Comparison of ENCODE assay signal across 21 mouse cellular contexts in the genomic region with DNA sequence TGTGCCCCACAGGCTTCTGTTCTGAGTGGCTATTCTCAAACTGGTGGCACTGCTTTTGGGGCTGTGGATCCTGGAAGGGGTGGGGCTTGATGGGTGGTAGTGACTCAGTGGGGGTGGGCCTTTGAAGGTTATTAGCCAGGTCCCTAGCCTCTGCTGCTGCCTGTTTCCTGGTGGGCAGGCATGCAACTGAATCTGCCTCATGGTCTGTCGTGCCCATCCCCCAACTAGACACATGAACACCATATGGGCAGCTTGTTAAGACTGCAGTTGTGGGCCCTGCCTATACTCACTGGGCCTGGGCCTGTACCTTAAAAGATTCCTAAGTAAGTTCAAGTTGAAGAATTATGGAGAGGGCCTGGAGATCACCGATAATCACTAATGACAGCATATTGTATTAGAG. TPM values are rescaled to one million over a fixed set of nuclear protein-coding genes. Genes with fewer than 3 reads are reported as not detected.
A peak's percentile ranks its signal among the peaks of the same experiment; 100 is the strongest.
DNase-seq lines count a peak whose midpoint lies in the region; ATAC-seq lines count a peak whose summit lies in the region.
"Had no signal": no experiment of that assay in that cellular context is flagged by ENCODE, and none has a peak within 500 bp of the region (broad histone marks: within the 10 kb centered on the region; RNA-seq: fewer than 3 reads in every experiment).

No protein-coding gene starts in this region.

- H3K9ac ChIP-seq in forebrain, embryonic 16.5 days (replicated peaks; ENCODE audit: low read depth, low read length) = no peak overlapping the region
- H3K9ac ChIP-seq in forebrain, embryonic 15.5 days (replicated peaks) = no peak overlapping the region
- no peak overlapping the region for H3K9ac ChIP-seq in neural tube, embryonic 13.5 days

- H3K4me2 ChIP-seq in forebrain, embryonic 16.5 days (ENCODE audit: low read length) = no peak overlapping the region
- H3K4me2 ChIP-seq in forebrain, embryonic 15.5 days (replicated peaks) = no peak overlapping the region
- no peak overlapping the region for H3K4me2 ChIP-seq in neural tube, embryonic 13.5 days

- no peaks in the 10 kb centered on the region for H3K36me3 ChIP-seq in forebrain, embryonic 16.5 days (ENCODE audit: control insufficient read depth, insufficient read depth)
- no peaks in the 10 kb centered on the region for H3K36me3 ChIP-seq in forebrain, embryonic 15.5 days
- H3K36me3 ChIP-seq in limb, embryonic 10.5 days = no peaks in the 10 kb centered on the region
- no peaks in the 10 kb centered on the region for H3K36me3 ChIP-seq in neural tube, embryonic 13.5 days

- H3K27me3 ChIP-seq in forebrain, embryonic 16.5 days (replicated peaks; ENCODE audit: control insufficient read depth, insufficient read depth, low read length) = no peaks in the 10 kb centered on the region; the same call in 1 of the 2 replicates
- no peaks in the 10 kb centered on the region for H3K27me3 ChIP-seq in forebrain, embryonic 15.5 days
- no peaks in the 10 kb centered on the region; the same call in 1 of the 2 replicates for H3K27me3 ChIP-seq in limb, embryonic 10.5 days (ENCODE audit: low read depth, poor library complexity, severe bottlenecking)
- H3K27me3 ChIP-seq in neural tube, embryonic 13.5 days = peaks cover 26% of the 10 kb centered on the region

- H3K27ac ChIP-seq in forebrain, embryonic 16.5 days (ENCODE audit: low read length) = no peak overlapping the region
- no peak overlapping the region for H3K27ac ChIP-seq in forebrain, embryonic 15.5 days (replicated peaks)
- peak overlapping the region; percentile 82 for H3K27ac ChIP-seq in limb, embryonic 10.5 days
- no peak overlapping the region for H3K27ac ChIP-seq in neural tube, embryonic 13.5 days (replicated peaks)

- peak; percentile 83 for DNase-seq in embryo, embryonic 10 days (ENCODE audit: low spot score)
- DNase-seq in limb, embryonic 10.5 days (ENCODE audit: low spot score) = peak; percentile 84
- no peak for DNase-seq in right cerebral cortex, postnatal 4 days
- DNase-seq in gastrocnemius, adult 18-20 months (ENCODE audit: low spot score) = no peak
- DNase-seq: B cell, adult 2 months; cerebellum, adult 18-20 months; heart, postnatal 10 days; kidney, adult 9 months; kidney, postnatal 4 days; liver; lung, adult 18-20 months; lung, postnatal 36 days; midbrain, embryonic 14.5 days; spleen, adult 18-20 months; thymus, postnatal 14 days had no signal

- no peaks in the 10 kb centered on the region for H3K9me3 ChIP-seq in forebrain, embryonic 16.5 days (ENCODE audit: control insufficient read depth, low read length)
- H3K9me3 ChIP-seq in forebrain, embryonic 15.5 days = no peaks in the 10 kb centered on the region
- no peaks in the 10 kb centered on the region for H3K9me3 ChIP-seq in limb, embryonic 10.5 days (replicated peaks)
- no peaks in the 10 kb centered on the region for H3K9me3 ChIP-seq in neural tube, embryonic 13.5 days

- no peak overlapping the region for H3K4me3 ChIP-seq in forebrain, embryonic 16.5 days (replicated peaks; ENCODE audit: low read length)
- no peak overlapping the region for H3K4me3 ChIP-seq in forebrain, embryonic 15.5 days
- no peak overlapping the region for H3K4me3 ChIP-seq in limb, embryonic 10.5 days
- no peak overlapping the region for H3K4me3 ChIP-seq in neural tube, embryonic 13.5 days

- 90% methylated on average over 2 of the region's 2 CpGs for WGBS in forebrain, embryonic 16.5 days
- WGBS in forebrain, embryonic 15.5 days = 86% methylated on average over 2 of the region's 2 CpGs
- 40% methylated on average over 2 of the region's 2 CpGs for WGBS in limb, embryonic 10.5 days
- WGBS in neural tube, embryonic 13.5 days = 74% methylated on average over 2 of the region's 2 CpGs

- ATAC-seq in forebrain, embryonic 16.5 days = 0 out of 2 replicates have a peak, but pooled peaks have one; percentile 43
- ATAC-seq in forebrain, embryonic 15.5 days (replicated peaks) = no peak; the same call in 1 of the 2 replicates
- 0 out of 2 replicates have a peak, but pooled peaks have one; percentile 23 for ATAC-seq in neural tube, embryonic 13.5 days (ENCODE audit: low read depth)
- ATAC-seq: hindbrain, embryonic 16.5 days had no signal

- H3K4me1 ChIP-seq in forebrain, embryonic 16.5 days (replicated peaks; ENCODE audit: control insufficient read depth, insufficient read depth, low read length) = 0 out of 2 replicates have a peak, but pooled peaks cover 2% of the 10 kb centered on the region
- no peaks in the 10 kb centered on the region for H3K4me1 ChIP-seq in forebrain, embryonic 15.5 days
- H3K4me1 ChIP-seq in limb, embryonic 10.5 days = peaks cover 80% of the 10 kb centered on the region
- H3K4me1 ChIP-seq in neural tube, embryonic 13.5 days (replicated peaks) = peaks cover 5% of the 10 kb centered on the region

RNA-seq across cellular contexts. Expression of gene Wipf1, which starts 16.0 kb away (rescaled TPM):
- polyA plus RNA-seq in forebrain, embryonic 16.5 days (2015; fragmentation: Nextera tagmentation; extraction: Ambion mirVana) = 1.8 and 2.3 TPM in 2 replicates
- polyA plus RNA-seq in forebrain, embryonic 15.5 days (2015; fragmentation: Nextera tagmentation; extraction: Ambion mirVana) = 1.9 and 2.1 TPM in 2 replicates
- 13.3 and 14.2 TPM in 2 replicates for polyA plus RNA-seq in limb, embryonic 10.5 days (2016; fragmentation: Nextera tagmentation; extraction: Ambion mirVana)
- polyA plus RNA-seq in neural tube, embryonic 13.5 days (2015; fragmentation: Nextera tagmentation; extraction: Ambion mirVana) = 3.7 and 4.3 TPM in 2 replicates
- 1 to 10 TPM; 6.3 to 7.9 TPM for total RNA-seq in gastrocnemius, adult 18-20 months (2021)

RNA-seq across cellular contexts. Expression of gene Chrna1, which starts 34.6 kb away (rescaled TPM):
- 0.09 and 0.10 TPM in 2 replicates for polyA plus RNA-seq in forebrain, embryonic 16.5 days (2015; fragmentation: Nextera tagmentation; extraction: Ambion mirVana)
- polyA plus RNA-seq in forebrain, embryonic 15.5 days (2015; fragmentation: Nextera tagmentation; extraction: Ambion mirVana) = 0.11 TPM in 2 replicates
- 2.3 and 3.9 TPM in 2 replicates for polyA plus RNA-seq in limb, embryonic 10.5 days (2016; fragmentation: Nextera tagmentation; extraction: Ambion mirVana)
- 0.52 and 1.7 TPM in 2 replicates for polyA plus RNA-seq in neural tube, embryonic 13.5 days (2015; fragmentation: Nextera tagmentation; extraction: Ambion mirVana)
- 1 to 10 TPM; 6.0 to 6.1 TPM for total RNA-seq in gastrocnemius, adult 18-20 months (2021)
- total RNA-seq: adrenal gland, adult 18-20 months; common myeloid progenitor, adult 5-6 weeks; heart, postnatal 10 days had no signal

Comparison
In these comparisons a context has a peak if more than half of its experiments do, and no peak if none do; other contexts are left out.
1. DNase-seq: peak in embryo, embryonic 10 days (single experiment) and limb, embryonic 10.5 days (single experiment); none in right cerebral cortex, postnatal 4 days (single experiment) and gastrocnemius, adult 18-20 months (single experiment).